Mouse (Mus musculus) small intestine, adult 10 weeks (tissue): ENCODE data around the gene Impdh1. TPM values are rescaled to one million over a fixed set of nuclear protein-coding genes. Genes with fewer than 3 reads are reported as not detected.

Experiments
- polyA plus RNA-seq: library from polyadenylated mRNA; stranded (reverse); fragments of 350-450 nt; fragmentation: Illumina TruSeq; extraction: RNeasy Lipid Tissue Mini Kit (QIAGEN cat#74804); gene quantifications from one replicate; pipeline ENCODE4 v1.2.3, GENCODE M21; 2014; ENCODE audit warnings: low replicate concordance

Gene Impdh1
- 0.78 TPM for polyA plus RNA-seq

DNA sequence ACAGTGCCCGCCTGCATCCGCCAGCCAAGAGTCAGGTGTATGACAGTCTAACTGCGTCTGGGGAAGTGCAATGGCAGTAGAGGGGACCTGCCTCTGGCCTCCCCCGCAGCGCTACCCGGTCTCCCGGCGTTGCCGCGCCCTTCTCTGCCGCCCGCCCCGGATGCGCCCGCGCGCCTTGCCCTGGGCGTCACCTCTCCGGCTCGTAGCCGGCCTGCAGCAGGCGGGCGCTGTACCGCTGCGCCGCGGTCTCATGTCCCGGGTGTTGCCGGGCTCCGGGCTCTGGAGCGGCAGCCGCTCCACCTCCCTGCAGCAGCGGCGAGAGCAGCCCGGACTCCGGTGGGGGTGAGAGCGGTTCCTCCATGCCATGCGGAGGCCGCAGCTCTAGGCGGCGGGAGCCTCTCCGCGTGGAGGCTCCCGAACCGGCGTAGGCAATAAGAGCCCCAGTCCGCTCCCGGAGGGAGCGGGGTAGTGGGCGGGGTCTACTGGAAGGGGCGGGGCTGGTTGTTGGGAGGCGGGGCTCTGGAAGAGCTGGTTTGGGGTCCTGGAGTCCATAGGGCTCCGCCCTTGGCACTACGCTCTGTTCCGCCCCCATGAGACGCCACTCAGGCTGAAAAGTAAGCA is at the start of gene Impdh1:
Gene Impdh1 (minus strand): TSS at position 484 of the 621 bp plus-strand sequence.

DNA sequence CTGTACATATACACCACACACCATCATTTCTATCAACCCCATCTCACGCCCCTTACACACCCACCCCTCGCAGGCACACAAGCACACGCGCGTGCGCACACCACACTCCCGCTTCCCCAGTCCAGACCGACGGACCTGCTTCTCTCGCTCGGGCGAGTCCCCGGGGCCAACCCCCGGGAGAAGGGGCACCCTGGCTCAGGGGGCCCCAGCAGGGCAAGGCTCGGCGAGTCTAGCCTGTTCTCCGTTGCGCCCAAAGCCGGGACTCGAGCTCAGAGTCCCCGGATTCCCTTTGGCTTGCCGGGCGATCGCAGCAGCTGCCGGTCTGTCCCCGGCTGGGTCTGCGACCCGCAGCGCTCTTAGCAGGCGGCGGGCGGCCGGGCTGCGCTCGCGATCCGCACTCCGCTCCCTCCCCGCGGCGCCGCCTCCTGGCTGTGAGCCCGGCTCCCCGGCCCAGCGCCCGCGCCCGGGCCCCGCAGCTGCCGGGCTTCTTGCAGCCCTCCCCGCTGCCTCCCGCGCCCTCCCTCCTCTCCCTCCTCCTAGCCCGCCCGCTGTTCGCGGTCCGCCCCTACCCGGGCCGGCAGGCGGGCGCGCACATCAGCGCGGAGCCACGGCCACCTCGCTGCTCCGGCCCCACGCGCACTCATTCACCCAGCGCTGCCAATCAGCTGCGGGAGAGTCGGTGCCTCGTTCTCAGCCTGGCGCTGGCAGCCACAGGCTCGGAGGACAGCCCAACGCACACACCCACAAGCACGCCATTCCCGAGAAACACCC is 37.1 kb downstream of the Impdh1 start, which contains the start of gene Prrt4:
Gene Prrt4 (minus strand): TSS at position 697 of the 771 bp plus-strand sequence.

DNA sequence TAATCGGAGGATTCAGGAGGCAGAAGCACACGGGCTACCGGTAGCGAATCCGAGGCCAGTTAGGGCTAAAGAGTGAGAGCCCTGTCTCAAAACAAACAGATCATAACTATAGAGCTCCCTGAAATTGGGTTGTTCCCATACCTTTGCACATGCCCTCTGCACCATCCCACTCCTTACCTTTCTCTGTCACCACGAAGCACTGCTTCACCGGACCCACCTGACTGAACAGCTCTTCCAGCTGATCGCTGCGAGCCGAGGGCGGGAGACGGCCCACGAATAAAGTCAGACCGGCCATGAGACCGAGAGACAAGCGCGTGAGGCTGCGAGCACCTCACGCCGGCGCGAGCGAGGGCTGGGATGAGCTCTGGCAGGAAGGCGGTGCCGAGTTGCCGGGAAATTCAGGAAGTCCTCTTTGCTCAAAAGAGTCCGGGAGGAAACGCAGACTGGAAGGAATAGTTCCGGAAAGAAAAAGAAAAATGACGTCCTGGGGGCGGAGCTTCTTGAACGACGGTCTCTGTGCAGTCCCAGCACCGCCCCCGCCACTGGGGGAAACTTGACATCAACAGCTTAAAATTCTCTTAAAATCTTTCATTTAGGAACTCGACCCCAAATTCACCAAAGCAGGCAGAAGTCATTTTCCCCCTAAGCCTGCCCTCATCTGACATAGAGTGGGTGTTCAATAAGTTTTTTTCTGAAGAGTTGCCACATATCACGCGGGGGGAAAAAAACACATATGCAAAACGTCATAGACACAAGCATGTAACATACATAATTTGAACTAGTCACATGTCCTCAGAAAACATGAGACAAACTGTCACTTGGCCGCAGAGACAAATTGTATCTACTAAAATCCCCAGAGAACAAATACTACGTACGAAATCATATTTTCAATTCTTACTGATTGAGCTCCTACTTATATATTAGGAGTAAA is 51.6 kb downstream of the Impdh1 start, which contains the start of gene Rbm28:
Gene Rbm28 (minus strand): TSS at position 693 of the 931 bp plus-strand sequence.

Other genes with a start within 250 kb of the Impdh1 start
- 0.82 TPM for gene Lep, start 156.1 kb downstream of the Impdh1 start, polyA plus RNA-seq
- gene Rbm28, start 51.4 kb downstream of the Impdh1 start, polyA plus RNA-seq, result 27.5 TPM
- gene Prrt4, start 36.8 kb downstream of the Impdh1 start, polyA plus RNA-seq, result not detected
- 4.0 TPM for gene Hilpda, start 56.1 kb upstream of the Impdh1 start, polyA plus RNA-seq
- not detected for gene Fam71f2, start 63.2 kb upstream of the Impdh1 start, polyA plus RNA-seq
- gene Fam71f1, start 102.8 kb upstream of the Impdh1 start, polyA plus RNA-seq, result not detected
- gene Calu, start 131.7 kb upstream of the Impdh1 start, polyA plus RNA-seq, result 238 TPM
- not detected for gene Opn1sw, start 172.1 kb upstream of the Impdh1 start, polyA plus RNA-seq
- gene Ccdc136, start 179.9 kb upstream of the Impdh1 start, polyA plus RNA-seq, result 0.11 TPM
- not detected for gene Flnc, start 216.9 kb upstream of the Impdh1 start, polyA plus RNA-seq